Mouse (Mus musculus): ENCODE results near the gene Nubp1. TPM values are rescaled to one million over a fixed set of nuclear protein-coding genes. Genes with fewer than 3 reads are reported as not detected.

Gene Nubp1
- total and polyA plus RNA-seq, 3 experiments = 152 to 169 (median 162) TPM

DNA sequence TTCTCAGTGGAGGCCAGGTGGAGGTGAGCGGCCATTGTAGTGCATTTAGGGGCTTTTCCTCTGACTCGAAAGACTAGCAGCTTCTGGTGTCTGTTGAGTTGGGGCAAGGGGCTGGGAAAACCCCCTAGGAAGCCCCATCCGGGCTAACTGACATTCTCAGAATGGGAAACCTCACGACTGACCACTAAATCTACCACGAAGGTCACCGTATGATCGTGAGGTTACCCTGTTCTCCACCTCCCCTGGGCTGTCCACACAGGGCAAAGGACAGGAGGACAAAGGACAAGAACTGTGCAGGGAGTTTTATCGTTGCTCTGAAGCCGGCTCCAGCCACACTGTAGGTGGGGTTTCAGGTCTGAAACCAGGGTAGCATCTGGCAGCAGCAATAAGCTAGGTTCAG is 37.2 kb downstream of the Nubp1 start (continued):
- TF ChIP-seq CHD1 (IDR thresholded peaks at IDR 0.05; ENCODE audit: low read depth, low read length) (0 out of 2 replicates have a peak, but pooled peaks have one; percentile 12), JUN (IDR thresholded peaks at IDR 0.05; ENCODE audit: insufficient read depth, low read depth, low read length) (no peak), JUND (conservative IDR thresholded peaks at IDR 0.05; ENCODE audit: low read depth, low read length) (no peak), E2F4 (IDR thresholded peaks at IDR 0.05; ENCODE audit: insufficient replicate concordance, low read depth, low read length) (no peak), ETS1 (conservative IDR thresholded peaks at IDR 0.05; ENCODE audit: low read depth, low read length) (peak; percentile 83), POLR2A (IDR thresholded peaks at IDR 0.05; ENCODE audit: low read depth, low read length) (no peak), MEF2A (IDR thresholded peaks at IDR 0.05; ENCODE audit: borderline replicate concordance, low read depth, low read length) (peak; percentile 84), EP300 (IDR thresholded peaks at IDR 0.05; ENCODE audit: low read length) (peak; percentile 89), ELF1 (IDR thresholded peaks at IDR 0.05; ENCODE audit: low read depth, low read length) (no peak; the same call in none of the 2 replicates), ZC3H11A (IDR thresholded peaks at IDR 0.05; ENCODE audit: low read depth, low read length) (no peak), POLR2AphosphoS2 (IDR thresholded peaks at IDR 0.05; ENCODE audit: low read depth, low read length) (no peak), MAX (IDR thresholded peaks at IDR 0.05; ENCODE audit: low read length) (peak; percentile 40; the same call in 1 of the 2 replicates), RCOR1 (conservative IDR thresholded peaks at IDR 0.05; ENCODE audit: low read depth, low read length) (no peak; the same call in 1 of the 2 replicates), MAFK (IDR thresholded peaks at IDR 0.05; ENCODE audit: insufficient replicate concordance, low read length) (peak; percentile 45; the same call in 1 of the 2 replicates)

DNA sequence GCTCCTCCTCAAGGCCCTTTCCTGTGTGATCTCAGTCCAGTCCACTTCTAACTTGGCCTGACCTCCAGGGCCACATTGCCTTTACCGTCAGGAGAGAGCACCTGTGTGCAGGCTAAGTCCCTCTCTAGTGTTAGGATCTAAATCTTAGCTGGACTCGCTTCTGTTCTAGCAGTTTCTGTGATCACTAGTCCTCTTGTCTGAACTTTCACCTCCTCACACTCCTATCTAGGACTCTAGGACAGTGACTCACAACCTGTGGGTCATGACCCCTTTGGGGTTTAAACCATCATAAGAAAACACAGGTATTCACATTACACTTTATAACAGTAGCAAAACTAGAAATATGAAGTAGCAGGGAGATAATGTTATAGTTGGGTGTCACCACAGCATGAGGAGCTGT is 40.2 kb downstream of the Nubp1 start:
- no peak for DNase-seq (ENCODE audit: extremely low read depth)
- H3K4me3 ChIP-seq (replicated peaks in 1 of 3; ENCODE audit: low read depth in 2 of 3, low read length in 2 of 3, poor library complexity in 1 of 3) = no peak overlapping the region
- no peak overlapping the region for H3K9ac ChIP-seq (ENCODE audit: insufficient read depth, low read depth)
- no peaks in the 10 kb centered on the region for H3K27me3 ChIP-seq (replicated peaks)
- in situ Hi-C loops (cut with MboI; ENCODE audit: low pct_ligation_motif_present, low pct_unique_long_range_greater_than_20kb, low sequenced_read_pairs) (no loop called here), dilution Hi-C loops (cut with MboI; ENCODE audit: extremely low pct_ligation_motif_present, extremely low pct_unique_long_range_greater_than_20kb, low sequenced_read_pairs) (no loop called here)
- no peaks in the 10 kb centered on the region for H3K36me3 ChIP-seq (replicated peaks in 1 of 2; ENCODE audit: control insufficient read depth in 1 of 2, insufficient read depth in 1 of 2, low read length in 1 of 2)
- H3K79me2 ChIP-seq (replicated peaks; ENCODE audit: control insufficient read depth, extremely low read depth, insufficient read depth, poor library complexity, severe bottlenecking) = no peaks in the 10 kb centered on the region
- no peaks in the 10 kb centered on the region for H3K9me3 ChIP-seq (replicated peaks; ENCODE audit: low read length)
- TF ChIP-seq GABPA (IDR thresholded peaks at IDR 0.05; ENCODE audit: insufficient replicate concordance, low read depth, low read length) = no peak
- TF ChIP-seq USF1 (IDR thresholded peaks at IDR 0.05; ENCODE audit: low read depth, low read length) = no peak
- no peak for TF ChIP-seq POLR2AphosphoS2 (IDR thresholded peaks at IDR 0.05; ENCODE audit: low read depth, low read length)
- TF ChIP-seq TCF12 (IDR thresholded peaks at IDR 0.05; ENCODE audit: low read depth, low read length) = no peak
- no peak for TF ChIP-seq JUND (conservative IDR thresholded peaks at IDR 0.05; ENCODE audit: low read depth, low read length)
- TF ChIP-seq POLR2A (IDR thresholded peaks at IDR 0.05; ENCODE audit: low read depth, low read length) = no peak
- TF ChIP-seq MAZ (IDR thresholded peaks at IDR 0.05; ENCODE audit: low read depth, low read length) = no peak
- no peak for TF ChIP-seq NRF1 (IDR thresholded peaks at IDR 0.05; ENCODE audit: low read depth, low read length)
- TF ChIP-seq ZKSCAN1 (IDR thresholded peaks at IDR 0.05; ENCODE audit: borderline replicate concordance, low read depth, low read length) = no peak
- TF ChIP-seq MAFK (IDR thresholded peaks at IDR 0.05; ENCODE audit: insufficient replicate concordance, low read length) = no peak
- TF ChIP-seq PAX5 (IDR thresholded peaks at IDR 0.05; ENCODE audit: low read length) = no peak
- TF ChIP-seq TBP (conservative IDR thresholded peaks at IDR 0.05; ENCODE audit: low read depth, low read length) = no peak
- peaks cover 26 to 59% of the 10 kb centered on the region in 2 experiments for H3K4me1 ChIP-seq (ENCODE audit: control insufficient read depth in 1 of 2, insufficient read depth in 2 of 2)
- H3K27ac ChIP-seq (ENCODE audit: insufficient read depth, low read depth) = no peak overlapping the region
- H3K4me2 ChIP-seq (ENCODE audit: insufficient read depth, low read depth, poor library complexity, severe bottlenecking) = no peak overlapping the region
